Mouse (Mus musculus) limb, embryonic 14.5 days (tissue): ENCODE data around the gene Bcl6b. TPM values are rescaled to one million over a fixed set of nuclear protein-coding genes. Genes with fewer than 3 reads are reported as not detected.

Source experiments
- ATAC-seq: fragments of 200-750 bp; cut with Nextera tagmentation; 2 replicates; pipeline ENCODE4 v1.8.0; 2017; ENCODE audit warnings: low read depth, moderate number of reproducible peaks, moderate TSS enrichment; ENCODE audit not compliant: low FRiP score
- DNase-seq: peaks from one replicate; pipeline ENCODE4 v3.0.0-alpha.2; 2015; ENCODE audit warnings: low spot score
- H3K27ac ChIP-seq: fragments of 300-500 bp; sonication (generic); replicated peaks from 2 replicates; pipeline ENCODE4 v1.5.1; 2014; ENCODE audit warnings: low read depth, mild to moderate bottlenecking, low read length, moderate library complexity, mixed read lengths
- H3K27me3 ChIP-seq: fragments of 300-500 bp; sonication (generic); 2 replicates; pipeline ENCODE4 v1.6.1; 2014; ENCODE audit warnings: low read length, mixed read lengths; ENCODE audit not compliant: control insufficient read depth, insufficient read depth
- H3K36me3 ChIP-seq: fragments of 300-500 bp; sonication (generic); 2 replicates; pipeline ENCODE4 v1.6.1; 2014; ENCODE audit warnings: mild to moderate bottlenecking, low read length, moderate library complexity, mixed read lengths; ENCODE audit not compliant: control insufficient read depth, insufficient read depth
- H3K4me1 ChIP-seq: fragments of 300-500 bp; sonication (generic); 2 replicates; pipeline ENCODE4 v1.6.1; 2014; ENCODE audit warnings: antibody characterized with exemption, low read length, mixed read lengths; ENCODE audit not compliant: control insufficient read depth, insufficient read depth
- H3K4me2 ChIP-seq: fragments of 300-500 bp; sonication (generic); replicated peaks from 2 replicates; pipeline ENCODE4 v1.6.1; 2014; ENCODE audit warnings: low read depth, mild to moderate bottlenecking, low read length, moderate library complexity; ENCODE audit not compliant: severe bottlenecking
- H3K4me3 ChIP-seq: fragments of 300-500 bp; sonication (generic); replicated peaks from 2 replicates; pipeline ENCODE4 v1.5.1; 2014; ENCODE audit warnings: low read length
- H3K9ac ChIP-seq: fragments of 300-500 bp; sonication (generic); 2 replicates; pipeline ENCODE4 v1.6.1; 2014; ENCODE audit warnings: mild to moderate bottlenecking, low read depth, low read length, moderate library complexity; ENCODE audit not compliant: severe bottlenecking
- H3K9me3 ChIP-seq: fragments of 300-500 bp; sonication (generic); 2 replicates; pipeline ENCODE4 v1.6.1; 2016; ENCODE audit warnings: low read length; ENCODE audit not compliant: control insufficient read depth
- POLR2A ChIP-seq: fragments of 200-500 bp; IDR thresholded peaks from 2 replicates; pipeline ENCODE4 v1.8.0; 2012; ENCODE audit warnings: inconsistent platforms, mild to moderate bottlenecking, moderate library complexity, borderline replicate concordance; ENCODE audit not compliant: insufficient read depth, insufficient read length; ENCODE audit errors: extremely low read depth
- WGBS: fragments of 180-500 bp; shearing (Covaris S2); extraction: QIAGEN DNeasy Blood & Tissue Kit; methylation state at CpG from one replicate; pipeline ENCODE4 v1.1.7; 2014; 5-methylcytosine and 5-hydroxymethylcytosine counted together
- polyA plus RNA-seq, 2 experiments: library from polyadenylated mRNA; depleted of rRNA in 1 of 2; stranded (reverse) in 1 of 2; unstranded in 1 of 2; fragments of >200 nt; fragmentation: Nextera tagmentation in 1 of 2; extraction: Ambion mirVana in 1 of 2; gene quantifications; 2 replicates each; pipeline versions ENCODE4 v1.2.1 to v1.2.3; 2012 to 2014

Gene Bcl6b
- polyA plus RNA-seq, 2 experiments: 12.2 TPM

DNA sequence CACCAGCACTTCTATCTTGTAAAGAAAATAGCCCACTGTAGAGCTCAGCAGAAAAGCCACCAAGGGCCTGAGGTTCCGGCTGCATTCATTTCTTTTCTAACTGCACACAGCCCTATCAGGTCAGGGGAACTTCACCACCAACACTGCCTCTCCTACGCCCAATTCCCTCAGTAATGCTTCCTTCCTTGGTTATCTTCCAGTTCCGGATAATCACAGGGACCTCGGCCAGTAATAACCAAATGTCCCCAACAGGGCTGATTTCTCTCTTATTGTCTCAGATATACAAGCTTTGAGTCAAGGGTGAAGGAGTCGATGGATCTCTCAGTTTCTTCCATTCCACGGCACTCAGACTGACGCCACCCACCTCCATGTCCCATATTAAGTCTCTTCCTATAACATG, 22.3 kb downstream of the Bcl6b start:
- TF ChIP-seq POLR2A: no peak
- DNase-seq: no peak
- H3K9me3 ChIP-seq: no peaks in the 10 kb centered on the region
- no peak for ATAC-seq
- no peaks in the 10 kb centered on the region for H3K27me3 ChIP-seq
- no peaks in the 10 kb centered on the region for H3K36me3 ChIP-seq
- H3K27ac ChIP-seq: no peak overlapping the region
- WGBS: 83% methylated on average over 7 of the region's 7 CpGs
- H3K9ac ChIP-seq: no peak overlapping the region
- H3K4me3 ChIP-seq: no peak overlapping the region
- no peaks in the 10 kb centered on the region for H3K4me1 ChIP-seq
- H3K4me2 ChIP-seq: no peak overlapping the region

DNA sequence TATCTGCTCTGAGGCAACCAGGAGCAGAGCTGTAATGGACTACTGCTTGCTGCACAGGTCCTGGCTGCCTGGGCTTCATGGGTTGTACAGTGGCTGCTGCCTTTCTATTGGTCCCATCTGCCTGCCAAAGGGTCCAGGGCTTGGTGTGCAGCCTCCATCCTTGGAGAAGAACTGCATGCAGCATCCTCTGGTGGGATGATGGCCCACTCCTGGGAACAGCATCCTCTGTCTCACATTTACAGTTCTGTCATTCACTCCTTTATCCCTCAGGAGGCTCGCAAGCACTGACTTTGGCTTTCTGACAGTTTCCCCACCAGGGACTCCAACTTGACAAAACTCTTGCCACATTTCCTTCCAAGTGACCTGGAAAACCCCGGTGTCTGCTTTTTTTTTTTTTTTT, 22.8 kb downstream of the Bcl6b start:
- Histone ChIP-seq H3K36me3 (no peaks in the 10 kb centered on the region), H3K27me3 (no peaks in the 10 kb centered on the region), H3K4me2 (no peak overlapping the region), H3K27ac (no peak overlapping the region), H3K9ac (no peak overlapping the region), H3K4me3 (no peak overlapping the region), H3K9me3 (no peaks in the 10 kb centered on the region), H3K4me1 (no peaks in the 10 kb centered on the region)
- WGBS: 91% methylated on average over 2 of the region's 2 CpGs
- ATAC-seq: no peak
- DNase-seq: no peak
- TF ChIP-seq POLR2A: no peak

DNA sequence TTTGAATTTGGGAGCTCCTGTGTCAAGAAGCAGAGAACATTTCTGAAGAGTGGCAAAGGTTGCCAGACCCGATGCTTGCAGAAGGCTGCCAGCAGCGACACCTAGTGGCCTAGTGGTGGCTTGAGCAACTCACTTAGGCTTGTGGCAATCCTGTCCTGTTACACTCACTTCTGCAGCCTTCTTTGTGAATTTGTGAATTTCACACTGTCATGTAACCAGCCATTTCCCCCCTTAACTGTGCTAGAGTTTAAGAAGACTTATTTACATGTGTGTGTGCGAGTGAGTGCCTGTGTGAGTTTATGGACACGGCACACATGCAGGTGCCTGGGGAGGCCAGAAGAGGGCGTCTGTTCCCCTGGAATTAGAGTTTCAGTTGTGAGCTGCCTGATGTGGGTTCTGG, 27.9 kb downstream of the Bcl6b start:
- Histone ChIP-seq H3K27me3 (no peaks in the 10 kb centered on the region), H3K9me3 (no peaks in the 10 kb centered on the region), H3K4me2 (no peak overlapping the region), H3K4me1 (no peaks in the 10 kb centered on the region), H3K27ac (no peak overlapping the region), H3K36me3 (no peaks in the 10 kb centered on the region), H3K9ac (no peak overlapping the region), H3K4me3 (no peak overlapping the region)
- DNase-seq (peak; percentile 92), ATAC-seq (no peak)
- WGBS: 34% methylated on average over 5 of the region's 5 CpGs
- no peak for TF ChIP-seq POLR2A

DNA sequence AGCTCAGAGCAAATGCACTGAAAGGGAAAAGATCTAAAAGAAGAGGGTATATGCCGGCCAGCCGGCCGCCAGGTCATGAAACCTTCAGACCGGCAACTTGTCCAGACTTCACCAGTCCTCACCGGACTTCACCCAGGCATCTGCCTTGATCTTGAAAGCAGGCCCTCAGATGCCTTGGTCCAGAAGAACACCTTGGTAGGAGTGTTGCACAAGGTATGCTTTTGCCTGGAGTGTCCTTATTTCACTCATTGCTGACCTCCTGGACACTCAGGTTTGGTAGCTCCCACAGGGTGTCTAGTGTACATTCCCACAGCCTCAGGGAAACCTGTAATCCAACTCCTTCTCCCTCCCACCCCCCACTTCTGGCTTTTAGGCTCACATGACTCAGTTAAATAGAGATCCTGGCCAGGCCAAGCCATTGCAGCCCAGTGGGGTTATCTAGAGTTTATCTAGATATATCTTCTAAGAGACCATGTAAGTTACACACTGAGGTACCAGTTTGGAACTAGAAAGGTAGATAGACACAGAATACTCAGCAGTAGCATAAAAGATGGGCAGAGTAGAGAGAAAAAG, 29.5 kb downstream of the Bcl6b start:
- ATAC-seq (no peak), DNase-seq (no peak)
- no peaks in the 10 kb centered on the region for H3K9me3 ChIP-seq
- no peak overlapping the region for H3K4me3 ChIP-seq
- H3K36me3 ChIP-seq: no peaks in the 10 kb centered on the region
- TF ChIP-seq POLR2A: no peak
- no peaks in the 10 kb centered on the region for H3K27me3 ChIP-seq
- no peak overlapping the region for H3K27ac ChIP-seq
- H3K9ac ChIP-seq: no peak overlapping the region
- H3K4me1 ChIP-seq: no peaks in the 10 kb centered on the region
- 84% methylated on average over 5 of the region's 5 CpGs for WGBS
- no peak overlapping the region for H3K4me2 ChIP-seq

DNA sequence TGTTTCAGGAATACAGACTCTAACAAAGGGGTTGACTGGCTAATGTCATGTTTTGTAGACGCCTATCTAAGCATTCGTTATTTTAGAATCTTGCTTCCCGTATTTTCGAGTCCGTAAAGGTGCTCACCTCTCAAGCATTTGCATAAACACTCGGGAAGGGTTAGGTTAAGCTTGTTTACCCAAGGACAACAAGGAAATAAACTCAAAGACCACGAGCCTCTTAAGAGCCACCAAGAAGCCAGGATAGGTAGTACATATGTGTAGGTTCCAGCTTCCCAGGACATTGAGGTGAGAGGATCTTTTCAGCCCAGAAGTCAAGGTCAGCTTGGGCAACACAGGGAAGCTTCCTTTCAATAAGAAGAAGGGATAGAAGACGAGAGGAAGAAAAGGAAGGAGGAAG, 30.5 kb downstream of the Bcl6b start:
- Histone ChIP-seq H3K9ac (no peak overlapping the region), H3K9me3 (no peaks in the 10 kb centered on the region), H3K4me2 (no peak overlapping the region), H3K27ac (no peak overlapping the region), H3K4me1 (no peaks in the 10 kb centered on the region), H3K36me3 (no peaks in the 10 kb centered on the region), H3K27me3 (no peaks in the 10 kb centered on the region), H3K4me3 (no peak overlapping the region)
- DNase-seq (no peak), ATAC-seq (no peak)
- WGBS: 81% methylated on average over 8 of the region's 8 CpGs
- no peak for TF ChIP-seq POLR2A

DNA sequence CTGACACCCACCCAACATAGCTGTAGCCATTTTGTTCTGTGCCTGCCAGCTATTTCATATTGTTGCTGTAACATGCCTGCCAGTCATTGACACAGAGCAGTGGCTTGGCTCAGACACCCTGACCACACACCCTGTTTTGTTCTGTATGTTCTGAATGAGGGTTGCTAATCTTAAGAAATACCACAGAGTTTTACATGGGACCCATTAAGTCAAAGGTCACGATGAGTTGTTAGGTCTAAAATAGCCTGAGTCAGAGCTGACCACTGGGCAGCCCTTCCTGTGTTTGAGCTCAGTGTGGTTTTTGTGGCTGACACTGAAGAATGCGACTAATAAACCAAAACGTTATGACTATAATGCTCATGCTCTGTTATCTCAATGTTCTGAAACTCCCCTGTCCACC, 31.3 kb downstream of the Bcl6b start:
- DNase-seq (no peak), ATAC-seq (no peak)
- Histone ChIP-seq H3K4me3 (no peak overlapping the region), H3K36me3 (no peaks in the 10 kb centered on the region), H3K27ac (no peak overlapping the region), H3K4me2 (no peak overlapping the region), H3K9ac (no peak overlapping the region), H3K9me3 (no peaks in the 10 kb centered on the region), H3K4me1 (peaks cover 7% of the 10 kb centered on the region), H3K27me3 (no peaks in the 10 kb centered on the region)
- WGBS: 80% methylated on average over 3 of the region's 3 CpGs
- no peak for TF ChIP-seq POLR2A
